Mouse (Mus musculus): ENCODE data around the gene Akap8. TPM values are rescaled to one million over a fixed set of nuclear protein-coding genes. Genes with fewer than 3 reads are reported as not detected.

The Akap8 gene
- total and polyA plus RNA-seq, 2 experiments from 2014 or later: 66.4 to 108 TPM

- H3K36me3 ChIP-seq (ENCODE audit: insufficient read depth, low read length): no peaks in the 10 kb centered on the region
- no peak for TF ChIP-seq CTCF (IDR thresholded peaks at IDR 0.05; ENCODE audit: low read depth)
- H3K27ac ChIP-seq: 0 out of 2 replicates have a peak overlapping the region, but pooled peaks have one; percentile 45
- ATAC-seq (no peak), DNase-seq (ENCODE audit: low spot score) (no peak)
- no peaks in the 10 kb centered on the region for H3K27me3 ChIP-seq (ENCODE audit: insufficient read depth, low read length)
- H3K4me1 ChIP-seq (ENCODE audit: insufficient read depth, low read length): peaks cover 5% of the 10 kb centered on the region; the same call in 1 of the 2 replicates
- H3K9me3 ChIP-seq (ENCODE audit: low read length): no peaks in the 10 kb centered on the region
- 95% methylated on average over 1 of the region's 1 CpGs for WGBS
- H3K4me2 ChIP-seq (ENCODE audit: low read depth, low read length): no peak overlapping the region
- H3K4me3 ChIP-seq (ENCODE audit: low read length): no peak overlapping the region
- H3K9ac ChIP-seq (replicated peaks; ENCODE audit: low read length): no peak overlapping the region
These were observed 53.4 kb downstream of the Akap8 start for GRCm38 (mm10) chr17:32267617-32268016.

- WGBS: 63% methylated on average over 2 of the region's 2 CpGs
- Histone ChIP-seq H3K36me3 (ENCODE audit: insufficient read depth, low read length) (no peaks in the 10 kb centered on the region), H3K27me3 (ENCODE audit: insufficient read depth, low read length) (no peaks in the 10 kb centered on the region), H3K4me1 (ENCODE audit: insufficient read depth, low read length) (peaks cover 5% of the 10 kb centered on the region; the same call in 1 of the 2 replicates), H3K27ac (no peak overlapping the region), H3K4me2 (ENCODE audit: low read depth, low read length) (no peak overlapping the region), H3K4me3 (ENCODE audit: low read length) (no peak overlapping the region), H3K9ac (replicated peaks; ENCODE audit: low read length) (no peak overlapping the region), H3K9me3 (ENCODE audit: low read length) (no peaks in the 10 kb centered on the region)
- TF ChIP-seq CTCF (IDR thresholded peaks at IDR 0.05; ENCODE audit: low read depth): no peak
- ATAC-seq (no peak), DNase-seq (ENCODE audit: low spot score) (peak; percentile 43)
These were observed 57.4 kb downstream of the Akap8 start for GRCm38 (mm10) chr17:32263672-32264071.

GRCm38 (mm10) chr17:32262831-32263559 lies 58.0 kb downstream of the Akap8 start:
- no peak for ATAC-seq
- no peak for DNase-seq (ENCODE audit: low spot score)

GRCm38 (mm10) chr17:32258869-32259268 lies 62.2 kb downstream of the Akap8 start:
- Histone ChIP-seq H3K9me3 (ENCODE audit: low read length) (no peaks in the 10 kb centered on the region), H3K36me3 (ENCODE audit: insufficient read depth, low read length) (no peaks in the 10 kb centered on the region), H3K27me3 (ENCODE audit: insufficient read depth, low read length) (no peaks in the 10 kb centered on the region), H3K4me3 (ENCODE audit: low read length) (no peak overlapping the region), H3K4me1 (ENCODE audit: insufficient read depth, low read length) (no peaks in the 10 kb centered on the region), H3K4me2 (ENCODE audit: low read depth, low read length) (no peak overlapping the region), H3K9ac (replicated peaks; ENCODE audit: low read length) (no peak overlapping the region), H3K27ac (no peak overlapping the region)
- peak; percentile 24; the same call in 1 of the 2 replicates for TF ChIP-seq CTCF (IDR thresholded peaks at IDR 0.05; ENCODE audit: low read depth)
- DNase-seq (ENCODE audit: low spot score) (no peak), ATAC-seq (no peak)
- 87% methylated on average over 2 of the region's 2 CpGs for WGBS

More at GRCm38 (mm10) chr17:32262831-32263559, 58.0 kb downstream of the Akap8 start:
- 83% methylated on average over 8 of the region's 8 CpGs for WGBS
- no peak for TF ChIP-seq CTCF (IDR thresholded peaks at IDR 0.05; ENCODE audit: low read depth)
- Histone ChIP-seq H3K27me3 (ENCODE audit: insufficient read depth, low read length) (no peaks in the 10 kb centered on the region), H3K9ac (replicated peaks; ENCODE audit: low read length) (no peak overlapping the region), H3K4me3 (ENCODE audit: low read length) (no peak overlapping the region), H3K27ac (no peak overlapping the region), H3K9me3 (ENCODE audit: low read length) (no peaks in the 10 kb centered on the region), H3K4me1 (ENCODE audit: insufficient read depth, low read length) (peaks cover under 1% of the 10 kb centered on the region; the same call in 1 of the 2 replicates), H3K4me2 (ENCODE audit: low read depth, low read length) (no peak overlapping the region), H3K36me3 (ENCODE audit: insufficient read depth, low read length) (no peaks in the 10 kb centered on the region)

GRCm38 (mm10) chr17:32257944-32258343 lies 63.1 kb downstream of the Akap8 start:
- Histone ChIP-seq H3K4me3 (ENCODE audit: low read length) (no peak overlapping the region), H3K27ac (no peak overlapping the region), H3K9ac (replicated peaks; ENCODE audit: low read length) (no peak overlapping the region), H3K27me3 (ENCODE audit: insufficient read depth, low read length) (no peaks in the 10 kb centered on the region), H3K4me2 (ENCODE audit: low read depth, low read length) (no peak overlapping the region), H3K4me1 (ENCODE audit: insufficient read depth, low read length) (no peaks in the 10 kb centered on the region), H3K9me3 (ENCODE audit: low read length) (no peaks in the 10 kb centered on the region), H3K36me3 (ENCODE audit: insufficient read depth, low read length) (no peaks in the 10 kb centered on the region)
- DNase-seq (ENCODE audit: low spot score): no peak
- ATAC-seq: no peak
- 43% methylated on average over 6 of the region's 6 CpGs for WGBS
- no peak for TF ChIP-seq CTCF (IDR thresholded peaks at IDR 0.05; ENCODE audit: low read depth)

GRCm38 (mm10) chr17:32257452-32257851 lies 63.6 kb downstream of the Akap8 start:
- DNase-seq (ENCODE audit: low spot score) (no peak), ATAC-seq (no peak)
- 89% methylated on average over 2 of the region's 2 CpGs for WGBS
- Histone ChIP-seq H3K9ac (replicated peaks; ENCODE audit: low read length) (no peak overlapping the region), H3K36me3 (ENCODE audit: insufficient read depth, low read length) (no peaks in the 10 kb centered on the region), H3K27me3 (ENCODE audit: insufficient read depth, low read length) (no peaks in the 10 kb centered on the region), H3K4me1 (ENCODE audit: insufficient read depth, low read length) (no peaks in the 10 kb centered on the region), H3K27ac (no peak overlapping the region), H3K4me2 (ENCODE audit: low read depth, low read length) (no peak overlapping the region), H3K9me3 (ENCODE audit: low read length) (no peaks in the 10 kb centered on the region), H3K4me3 (ENCODE audit: low read length) (no peak overlapping the region)
- no peak for TF ChIP-seq CTCF (IDR thresholded peaks at IDR 0.05; ENCODE audit: low read depth)

GRCm38 (mm10) chr17:32256896-32257295 lies 64.1 kb downstream of the Akap8 start:
- 80% methylated on average over 2 of the region's 2 CpGs for WGBS
- Histone ChIP-seq H3K4me2 (ENCODE audit: low read depth, low read length) (no peak overlapping the region), H3K4me3 (ENCODE audit: low read length) (no peak overlapping the region), H3K36me3 (ENCODE audit: insufficient read depth, low read length) (no peaks in the 10 kb centered on the region), H3K27me3 (ENCODE audit: insufficient read depth, low read length) (no peaks in the 10 kb centered on the region), H3K4me1 (ENCODE audit: insufficient read depth, low read length) (no peaks in the 10 kb centered on the region), H3K9ac (replicated peaks; ENCODE audit: low read length) (no peak overlapping the region), H3K27ac (no peak overlapping the region), H3K9me3 (ENCODE audit: low read length) (no peaks in the 10 kb centered on the region)
- TF ChIP-seq CTCF (IDR thresholded peaks at IDR 0.05; ENCODE audit: low read depth): no peak
- DNase-seq (ENCODE audit: low spot score) (no peak), ATAC-seq (no peak)

Other genes with a start within 250 kb of the Akap8 start
- gene Notch3, start 154.4 kb downstream of the Akap8 start, total RNA-seq (2014; rRNA removed): 56.3 and 68.1 TPM in 2 replicates
- gene Notch3, start 154.4 kb downstream of the Akap8 start, polyA plus RNA-seq (2015; fragmentation: Nextera tagmentation; extraction: Ambion mirVana): 5.8 and 6.5 TPM in 2 replicates
- gene Ephx3, start 131.7 kb downstream of the Akap8 start, total RNA-seq (2014; rRNA removed): 0.31 and 0.61 TPM in 2 replicates
- 0.48 TPM in 2 replicates for gene Ephx3, start 131.7 kb downstream of the Akap8 start, polyA plus RNA-seq (2015; fragmentation: Nextera tagmentation; extraction: Ambion mirVana)
- 34.3 and 46.5 TPM in 2 replicates for gene Brd4, start 36.5 kb downstream of the Akap8 start, total RNA-seq (2014; rRNA removed)
- 60.8 and 73.8 TPM in 2 replicates for gene Brd4, start 36.5 kb downstream of the Akap8 start, polyA plus RNA-seq (2015; fragmentation: Nextera tagmentation; extraction: Ambion mirVana)
- gene Akap8l, start 29.4 kb upstream of the Akap8 start, total RNA-seq (2014; rRNA removed): 73.6 and 76.3 TPM in 2 replicates
- 95.7 and 103 TPM in 2 replicates for gene Akap8l, start 29.4 kb upstream of the Akap8 start, polyA plus RNA-seq (2015; fragmentation: Nextera tagmentation; extraction: Ambion mirVana)
- gene Wiz, start 68.2 kb upstream of the Akap8 start, total RNA-seq (2014; rRNA removed): 50.4 and 56.8 TPM in 2 replicates
- gene Wiz, start 68.2 kb upstream of the Akap8 start, polyA plus RNA-seq (2015; fragmentation: Nextera tagmentation; extraction: Ambion mirVana): 24.2 and 28.4 TPM in 2 replicates
- 1.2 and 2.8 TPM in 2 replicates for gene Rasal3, start 82.3 kb upstream of the Akap8 start, total RNA-seq (2014; rRNA removed)
- 0.61 and 1.2 TPM in 2 replicates for gene Rasal3, start 82.3 kb upstream of the Akap8 start, polyA plus RNA-seq (2015; fragmentation: Nextera tagmentation; extraction: Ambion mirVana)
- not detected in 2 replicates for gene Pglyrp2, start 102.9 kb upstream of the Akap8 start, total RNA-seq (2014; rRNA removed)
- gene Pglyrp2, start 102.9 kb upstream of the Akap8 start, polyA plus RNA-seq (2015; fragmentation: Nextera tagmentation; extraction: Ambion mirVana): not detected in 2 replicates
- 3.8 and 4.0 TPM in 2 replicates for gene Cyp4f39, start 131.5 kb upstream of the Akap8 start, total RNA-seq (2014; rRNA removed)
- gene Cyp4f39, start 131.5 kb upstream of the Akap8 start, polyA plus RNA-seq (2015; fragmentation: Nextera tagmentation; extraction: Ambion mirVana): 1.3 TPM in 2 replicates
- gene Cyp4f17, start 184.8 kb upstream of the Akap8 start, total RNA-seq (2014; rRNA removed): 8.6 and 21.8 TPM in 2 replicates
- gene Cyp4f17, start 184.8 kb upstream of the Akap8 start, polyA plus RNA-seq (2015; fragmentation: Nextera tagmentation; extraction: Ambion mirVana): 10.5 and 11.5 TPM in 2 replicates
- 10.5 and 20.3 TPM in 2 replicates for gene Cyp4f16, start 215.3 kb upstream of the Akap8 start, total RNA-seq (2014; rRNA removed)
- 14.3 and 16.0 TPM in 2 replicates for gene Cyp4f16, start 215.3 kb upstream of the Akap8 start, polyA plus RNA-seq (2015; fragmentation: Nextera tagmentation; extraction: Ambion mirVana)